Mouse (Mus musculus) cerebellum, adult (tissue): ENCODE results near the gene Srgap3.

Experiments
- ATAC-seq: cut with Nextera tagmentation; 2 replicates; pipeline ENCODE4 v1.9.2; 2017; ENCODE audit warnings: mild to moderate bottlenecking, moderate library complexity, mixed read lengths; ENCODE audit not compliant: insufficient number of reproducible peaks, low FRiP score, low TSS enrichment

The Srgap3 gene

DNA sequence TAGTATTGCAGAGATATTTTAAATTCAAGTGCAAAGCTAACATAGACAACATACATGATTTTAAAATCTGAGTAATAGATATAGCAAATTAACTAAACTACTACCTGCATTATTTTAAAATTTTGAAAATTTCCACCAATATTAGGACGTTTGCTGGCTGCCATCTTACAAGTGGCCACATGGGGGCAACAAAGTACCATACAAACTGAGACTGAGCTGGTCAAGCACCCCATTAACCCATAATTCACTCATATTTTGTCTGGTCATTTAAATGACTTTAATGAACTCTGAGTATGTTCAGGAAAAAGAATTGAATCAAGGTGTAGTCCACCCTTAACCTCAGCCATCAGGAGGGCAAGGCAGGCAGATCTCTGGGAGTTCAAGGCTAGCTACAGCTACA lies 246.7 kb downstream of the Srgap3 start:
- ATAC-seq: no peak

DNA sequence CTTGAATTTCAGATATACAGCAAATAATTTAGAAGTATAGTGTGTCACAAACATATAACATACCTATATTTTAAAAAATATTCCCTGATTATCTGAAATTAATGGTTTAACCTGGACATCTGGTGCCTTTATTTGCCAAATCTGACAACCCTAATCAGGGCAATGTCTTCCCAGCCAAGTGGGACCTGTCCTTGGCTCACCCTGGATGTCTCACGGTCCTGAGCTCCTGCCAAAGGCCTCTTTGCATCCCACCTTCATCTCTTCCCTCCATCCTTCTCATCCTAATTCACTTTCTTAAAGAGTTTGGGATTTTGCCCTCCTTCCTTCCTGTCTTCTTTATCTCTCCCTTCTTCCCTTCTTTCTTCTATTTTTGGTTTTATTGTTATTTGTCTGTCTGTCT lies 248.0 kb downstream of the Srgap3 start:
- ATAC-seq: no peak

DNA sequence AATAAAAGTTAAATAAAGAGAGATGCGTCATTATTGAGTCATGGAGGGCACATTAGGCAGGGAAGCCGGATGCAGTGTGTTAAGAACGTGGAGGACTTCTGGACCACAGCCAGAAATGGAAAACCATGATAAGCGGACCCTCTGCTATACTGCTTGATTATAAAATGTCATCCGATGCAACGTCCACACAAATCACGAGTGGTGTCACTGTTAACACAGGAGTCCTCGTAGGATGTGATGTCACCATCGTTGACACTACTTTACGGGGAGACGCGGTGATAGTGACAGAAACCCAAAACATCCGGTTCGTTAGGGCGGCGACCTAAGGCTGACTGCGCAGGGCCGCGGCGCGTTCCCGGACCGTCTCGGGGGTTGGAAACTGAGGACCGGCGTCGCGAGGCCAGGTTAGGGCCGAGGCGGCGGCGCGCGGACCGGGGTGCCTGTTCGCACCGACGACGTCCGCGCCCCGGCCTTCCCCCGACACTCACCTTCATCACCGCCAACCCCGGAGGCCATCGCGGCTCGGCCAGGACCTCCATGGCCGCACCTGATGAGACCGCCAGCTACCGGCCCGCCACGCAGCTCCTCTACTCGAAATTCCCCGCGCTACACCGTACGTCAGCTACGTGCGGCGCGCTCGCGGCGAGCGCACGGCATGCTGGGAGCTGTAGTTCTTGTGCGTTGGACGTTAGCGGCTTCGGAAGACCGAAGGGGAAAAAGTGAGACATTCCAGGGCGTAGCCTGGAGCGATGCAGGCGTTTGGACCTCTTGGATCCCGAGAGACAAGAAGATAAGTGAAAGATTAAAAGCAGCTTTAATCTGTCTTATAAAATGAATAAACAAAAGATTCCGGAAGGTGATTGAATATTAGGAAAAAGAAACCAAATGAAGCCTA lies 250.8 kb downstream of the Srgap3 start, which contains the start of gene Rad18:
TSS of gene Rad18 (minus strand) at position 631 of the 895 bp plus-strand sequence.
- ATAC-seq: peak; percentile 91

DNA sequence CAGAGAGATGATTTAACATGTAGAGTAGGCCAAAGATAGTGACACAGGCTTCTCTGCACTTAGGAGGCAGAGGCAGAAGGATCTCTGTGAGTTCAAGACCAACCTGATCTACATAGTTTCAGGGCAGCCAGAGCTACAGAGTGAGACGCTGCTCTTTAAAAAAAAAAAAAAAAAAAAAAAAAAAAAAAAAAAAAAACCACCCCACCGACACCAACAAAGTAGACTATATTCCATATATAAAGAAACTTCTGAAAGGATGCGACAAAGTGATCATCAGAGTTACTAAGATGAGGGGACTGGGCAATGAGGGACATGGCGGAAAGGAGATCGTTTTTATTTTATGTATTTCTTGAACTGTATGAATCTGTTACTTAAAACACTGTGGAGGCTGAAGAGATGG lies 252.6 kb downstream of the Srgap3 start:
- ATAC-seq: no peak

DNA sequence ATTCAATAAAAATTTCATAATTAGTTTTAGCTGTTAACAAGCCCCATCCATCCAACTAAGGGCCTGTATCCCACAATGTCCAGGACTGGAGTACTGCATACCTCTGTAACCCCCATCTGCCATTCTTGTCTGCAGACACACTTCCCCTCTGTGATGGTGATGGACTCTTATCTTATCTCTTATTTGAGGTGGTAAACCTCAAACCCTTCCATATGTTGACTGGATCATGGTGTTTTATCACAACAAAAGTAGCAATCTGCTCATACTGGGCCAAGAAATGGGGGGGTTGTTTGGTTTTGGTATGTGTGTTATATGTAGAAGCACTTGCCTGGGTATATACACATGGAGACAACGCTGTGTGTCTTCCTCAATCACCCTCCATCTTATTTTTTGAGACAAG lies 255.5 kb downstream of the Srgap3 start:
- ATAC-seq: no peak

DNA sequence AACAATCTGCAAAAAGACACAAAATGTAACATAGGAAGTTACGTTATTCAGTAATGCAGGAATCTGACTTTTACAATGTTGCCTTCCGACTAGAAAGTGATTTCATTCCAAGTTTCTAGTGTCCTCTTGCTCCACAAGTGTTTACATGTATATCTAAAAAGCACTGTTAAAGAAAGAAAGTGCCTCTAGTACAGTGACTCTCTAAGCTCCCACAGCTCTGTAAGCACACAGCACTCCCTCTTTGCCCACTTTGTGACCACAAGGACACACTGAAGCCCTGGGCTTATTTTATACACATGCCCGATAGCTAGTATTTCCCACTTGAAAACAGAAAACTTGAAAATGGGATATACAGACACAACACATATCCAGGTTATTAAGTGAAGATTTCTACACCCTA lies 259.0 kb downstream of the Srgap3 start:
- no peak for ATAC-seq

DNA sequence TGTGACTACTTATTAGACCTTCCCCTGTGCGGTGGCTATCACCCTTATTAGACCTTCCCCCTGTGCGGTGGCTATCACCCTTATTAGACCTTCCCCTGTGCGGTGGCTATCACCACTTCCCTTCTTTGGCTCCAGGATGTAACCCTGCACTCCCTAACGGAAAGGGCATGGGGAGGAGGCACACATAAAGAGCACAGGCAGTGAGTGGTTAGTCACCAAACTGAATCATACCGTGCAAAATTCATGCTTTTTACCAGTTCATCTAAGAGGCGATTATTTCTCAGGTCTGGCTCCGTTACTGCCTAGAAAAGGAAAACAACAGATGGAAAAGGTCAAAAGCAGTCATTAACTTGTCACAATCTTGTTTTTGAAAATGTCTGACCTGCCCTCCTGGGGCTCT lies 260.6 kb downstream of the Srgap3 start:
- no peak for ATAC-seq

DNA sequence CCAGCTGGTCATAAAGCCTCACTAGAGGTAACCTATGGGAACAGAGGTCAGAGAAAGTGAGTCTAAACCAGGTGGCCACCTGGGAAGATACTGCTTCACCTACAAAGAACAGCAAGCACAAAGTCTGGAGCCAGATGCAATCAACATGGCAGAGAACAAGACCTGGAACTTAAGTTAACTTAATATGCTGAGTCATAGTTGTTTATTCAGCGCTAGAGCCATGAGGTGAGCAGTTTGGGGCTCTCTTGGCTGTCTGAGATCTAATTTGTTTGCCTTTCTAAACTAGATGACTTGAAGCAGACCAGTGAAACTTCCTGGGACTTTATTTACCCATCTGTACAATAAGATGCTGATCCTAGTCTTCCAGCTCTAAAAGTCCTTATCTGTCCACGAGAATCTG lies 263.0 kb downstream of the Srgap3 start:
- no peak for ATAC-seq
